Mouse (Mus musculus) cerebellum, adult 9-11 months (tissue): ENCODE data around the gene Ly6g6f.
A peak's percentile ranks its signal among the peaks of the same experiment; 100 is the strongest.

Source experiments
- DNase-seq: peaks from one replicate; pipeline ENCODE4 v3.0.0; 2022

The Ly6g6f gene

DNA sequence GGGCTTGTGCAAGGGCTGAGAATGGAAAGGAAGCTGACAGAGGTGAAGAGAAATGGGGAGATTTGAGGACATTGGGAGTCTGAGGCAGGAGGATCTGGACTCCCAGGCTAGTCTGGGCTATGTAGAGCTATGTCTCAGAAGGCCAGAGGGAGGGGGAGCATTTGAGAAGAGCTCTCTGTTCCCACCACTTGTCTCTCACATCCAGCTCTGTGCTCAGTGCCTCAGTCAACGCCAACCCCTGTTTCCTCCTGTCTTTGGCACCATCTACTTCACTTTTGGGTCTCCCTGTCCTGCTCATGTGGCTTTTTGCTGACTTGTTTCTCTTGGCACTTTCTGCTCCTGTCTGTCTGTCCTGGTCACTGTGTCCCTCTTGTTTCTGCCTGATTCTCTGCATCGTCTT, 8.1 kb downstream of the Ly6g6f start:
- peak; percentile 54 for DNase-seq

GRCm38 (mm10) chr17:35076507-35077176, 8.8 kb downstream of the Ly6g6f start, which contains the start of gene Ly6g6e:
Gene Ly6g6e, plus strand, starts transcription at chr17:35076902.
- no peak for DNase-seq

DNA sequence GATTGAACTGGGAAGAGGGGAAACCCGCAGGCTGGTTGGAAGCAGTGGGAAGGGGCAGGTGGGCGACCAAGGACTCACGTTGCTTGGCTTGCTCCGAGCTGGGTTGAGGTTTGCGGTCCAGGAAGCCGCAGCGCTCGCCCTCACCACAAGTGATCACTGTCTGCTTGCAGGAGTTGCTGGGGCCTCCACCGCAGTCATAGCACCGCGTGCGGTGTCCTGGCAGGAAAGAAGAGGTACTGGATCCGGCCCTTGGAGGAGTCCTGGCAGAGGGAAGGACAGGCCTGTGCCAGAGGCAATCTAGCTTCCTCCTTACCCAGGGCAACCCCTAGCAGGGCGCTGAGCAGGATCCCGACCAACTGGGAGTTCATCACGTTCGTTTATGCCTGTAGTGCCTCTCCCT, 11.3 kb downstream of the Ly6g6f start:
- DNase-seq = peak; percentile 93

DNA sequence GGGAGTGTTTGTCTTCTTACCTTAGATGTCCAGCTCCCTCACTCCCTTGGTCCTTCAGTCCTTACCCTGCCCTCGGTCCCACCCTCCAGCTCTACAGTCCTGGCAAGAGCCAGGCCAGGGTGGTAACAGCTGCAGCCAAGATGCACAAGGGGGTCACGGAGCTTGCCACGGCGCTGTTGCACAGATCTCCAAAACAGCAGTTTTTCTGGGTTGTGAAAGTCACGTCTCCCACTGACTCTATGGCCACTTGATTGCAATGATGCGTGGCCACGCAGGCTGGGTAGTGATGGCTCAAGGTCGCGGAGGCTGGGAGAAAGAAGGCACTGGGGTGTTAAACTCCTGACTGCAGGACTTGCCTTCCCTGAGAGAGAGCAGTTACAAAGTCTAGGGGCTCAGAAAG, 14.0 kb downstream of the Ly6g6f start:
- peak; percentile 66 for DNase-seq

- DNase-seq = peak; percentile 96
These were observed 14.7 kb downstream of the Ly6g6f start for GRCm38 (mm10) chr17:35070556-35071229.

DNA sequence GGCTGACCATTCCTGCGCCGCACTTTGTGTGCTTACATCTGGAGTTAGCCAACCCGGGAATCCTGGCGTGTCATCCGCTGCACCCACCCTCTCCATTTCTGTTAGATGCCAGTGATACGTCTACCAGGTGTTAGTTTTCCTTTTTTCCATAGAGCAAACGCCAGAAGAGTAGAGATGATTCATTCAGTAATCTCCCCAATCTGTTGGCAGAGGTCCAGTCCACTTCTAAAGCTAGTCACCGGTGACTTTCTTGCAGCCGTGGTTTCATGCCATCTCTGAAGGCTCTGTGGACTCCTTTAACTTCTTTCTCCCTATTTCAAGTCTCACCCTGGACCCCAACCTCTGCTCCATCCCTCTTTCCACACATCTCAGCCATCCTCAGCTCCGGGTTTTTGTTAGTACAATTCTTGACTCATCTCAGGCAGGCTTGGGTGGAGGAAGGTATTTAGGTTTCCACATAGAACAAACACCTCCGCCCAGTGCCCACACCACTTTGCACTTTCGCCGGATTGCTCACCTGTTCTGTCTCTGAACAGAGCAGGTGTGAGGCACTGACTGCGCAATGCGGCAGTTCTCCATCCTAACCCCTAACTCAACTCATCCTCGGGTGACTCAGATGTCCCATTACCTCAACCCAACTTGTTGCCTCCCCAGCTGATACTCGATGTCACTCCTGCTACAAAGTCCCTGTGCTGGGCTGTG, 17.0 kb downstream of the Ly6g6f start:
- no peak for DNase-seq

DNA sequence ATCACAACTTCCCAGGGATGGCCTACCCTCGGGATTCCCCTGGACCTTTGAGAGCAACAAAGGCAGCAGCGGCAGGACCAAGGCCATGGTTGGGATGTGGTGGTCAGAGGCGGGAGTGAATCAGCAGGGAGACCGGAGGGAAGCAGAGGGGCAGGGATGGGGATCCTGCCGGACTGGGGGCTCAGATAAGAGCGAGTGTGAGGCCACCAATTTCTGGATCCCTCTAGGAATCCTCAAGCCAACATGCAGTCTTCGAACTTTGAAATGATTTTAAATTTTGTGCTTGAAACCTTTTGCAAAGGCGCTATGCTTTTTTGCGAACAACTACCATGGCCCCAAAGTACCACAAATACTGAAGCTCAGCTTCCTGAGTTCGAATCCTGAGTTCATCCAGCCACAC, 19.3 kb downstream of the Ly6g6f start, which contains the start of gene Mpig6b:
Mpig6b (minus strand) TSS at position 101 of the 400 bp plus-strand sequence.
- no peak for DNase-seq

DNA sequence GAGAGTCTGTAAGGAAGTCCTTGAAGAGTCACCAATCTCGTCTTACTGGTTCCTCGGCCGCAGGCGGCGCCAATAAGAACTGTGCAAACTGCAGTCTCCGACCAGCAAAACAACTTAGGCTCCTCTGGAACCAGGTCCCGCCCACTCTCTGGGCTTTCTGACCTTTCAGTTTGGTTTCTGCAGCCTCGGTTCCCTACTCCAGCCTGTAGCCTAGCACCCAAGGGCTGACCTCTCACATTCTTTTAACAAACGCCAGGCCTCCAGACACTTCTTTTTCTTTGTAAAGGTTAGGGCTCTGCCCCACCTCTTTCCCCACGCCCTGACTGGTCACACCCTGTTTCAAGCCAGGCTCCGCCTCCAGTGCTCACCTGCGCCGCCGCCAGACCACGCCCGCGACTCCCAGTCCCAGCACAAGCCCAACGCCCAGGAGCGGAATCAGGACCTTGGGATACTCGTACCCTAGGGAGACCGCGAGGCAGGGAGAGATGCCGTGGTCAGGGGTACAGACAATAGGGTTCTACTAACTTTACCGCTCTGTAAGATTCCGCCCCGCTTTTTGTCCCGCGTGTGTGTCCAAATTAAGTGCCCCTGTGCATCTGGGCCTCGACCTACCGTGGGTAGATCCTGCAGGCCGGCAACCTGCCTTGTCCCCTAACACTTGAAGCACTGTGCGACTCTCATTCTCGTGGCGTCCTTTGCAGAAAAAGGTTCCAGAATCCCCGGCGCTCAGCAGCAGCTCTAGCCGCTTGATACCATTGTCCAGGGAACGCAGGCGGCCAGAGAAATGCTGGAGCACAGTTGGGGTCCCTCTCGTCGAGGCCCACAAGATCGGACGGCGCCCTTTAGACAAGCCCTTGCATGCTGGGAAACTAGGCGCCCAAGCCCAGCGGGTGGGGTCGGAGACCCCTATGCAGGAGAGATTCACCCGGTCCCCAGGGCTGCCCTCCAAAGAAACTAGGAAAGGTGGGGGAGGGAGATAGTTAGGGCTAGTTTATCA, 20.2 kb downstream of the Ly6g6f start, which contains the start of gene Ly6g6c:
Ly6g6c (plus strand) TSS at position 438 of the 997 bp plus-strand sequence.
- peak; percentile 77 for DNase-seq

- DNase-seq = peak; percentile 85
These were observed 21.0 kb downstream of the Ly6g6f start for GRCm38 (mm10) chr17:35064378-35064877.

DNA sequence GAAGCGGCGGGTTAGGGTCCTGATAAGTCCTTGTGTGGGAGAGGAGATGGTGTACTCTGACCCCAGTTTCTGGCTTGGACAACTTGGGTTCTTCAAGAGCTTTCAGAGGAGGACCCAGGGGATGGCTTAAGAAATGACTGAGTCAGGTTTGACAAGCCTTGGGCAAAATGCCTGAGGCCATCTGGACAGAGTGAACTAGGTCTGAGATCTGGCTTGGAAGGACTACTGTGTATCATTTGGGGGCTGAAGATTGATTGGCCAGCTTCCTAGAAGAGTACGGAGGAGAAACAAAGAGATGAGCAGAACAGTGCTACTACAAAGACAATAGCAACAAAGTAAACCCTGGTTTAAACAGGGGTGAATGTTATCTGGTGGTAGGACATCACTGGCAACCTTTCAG, 21.9 kb downstream of the Ly6g6f start:
- DNase-seq = no peak

- peak; percentile 49 for DNase-seq
These were observed 24.1 kb downstream of the Ly6g6f start for GRCm38 (mm10) chr17:35061299-35061698.

GRCm38 (mm10) chr17:35060737-35061297, 24.6 kb downstream of the Ly6g6f start:
- peak; percentile 59 for DNase-seq

DNA sequence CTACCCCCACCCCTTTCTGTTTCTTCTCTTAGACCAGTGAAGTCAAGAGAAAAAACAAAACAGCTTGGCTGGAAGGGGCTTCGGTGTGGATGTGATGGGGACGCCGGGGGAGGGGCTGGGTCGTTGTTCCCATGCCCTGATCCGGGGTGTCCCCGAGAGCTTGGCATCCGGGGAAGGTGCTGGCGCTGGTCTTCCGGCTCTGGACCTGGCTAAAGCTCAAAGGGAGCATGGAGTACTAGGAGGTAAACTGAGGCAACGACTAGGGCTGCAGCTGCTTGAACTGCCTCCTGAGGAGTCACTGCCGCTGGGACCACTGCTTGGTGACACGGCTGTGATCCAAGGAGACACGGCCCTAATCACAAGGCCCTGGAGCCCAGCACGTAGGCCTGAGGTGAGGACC, 25.3 kb downstream of the Ly6g6f start:
- DNase-seq = peak; percentile 68

GRCm38 (mm10) chr17:35058911-35059892, 26.2 kb downstream of the Ly6g6f start, which contains the start of gene Ddah2:
Gene Ddah2, plus strand, starts transcription at chr17:35059035.
- peak; percentile 87 for DNase-seq

DNA sequence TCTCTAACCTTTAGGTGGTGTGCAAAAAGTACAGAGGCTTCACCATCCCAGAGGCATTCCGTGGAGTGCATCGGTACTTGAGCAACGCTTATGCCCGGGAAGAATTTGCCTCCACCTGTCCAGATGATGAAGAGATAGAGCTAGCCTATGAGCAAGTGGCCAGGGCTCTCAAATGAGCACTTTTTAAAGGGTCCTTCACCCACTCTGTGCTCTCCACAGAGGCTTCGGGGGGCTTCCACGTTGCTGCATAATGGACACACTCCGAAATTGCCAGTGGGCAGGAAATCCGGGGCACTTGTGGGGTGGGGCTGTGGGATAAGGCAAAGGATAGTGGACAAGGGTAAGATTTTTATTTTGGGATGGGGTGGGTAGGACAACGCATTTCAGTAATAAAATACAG, 27.1 kb downstream of the Ly6g6f start:
- peak; percentile 51 for DNase-seq

DNA sequence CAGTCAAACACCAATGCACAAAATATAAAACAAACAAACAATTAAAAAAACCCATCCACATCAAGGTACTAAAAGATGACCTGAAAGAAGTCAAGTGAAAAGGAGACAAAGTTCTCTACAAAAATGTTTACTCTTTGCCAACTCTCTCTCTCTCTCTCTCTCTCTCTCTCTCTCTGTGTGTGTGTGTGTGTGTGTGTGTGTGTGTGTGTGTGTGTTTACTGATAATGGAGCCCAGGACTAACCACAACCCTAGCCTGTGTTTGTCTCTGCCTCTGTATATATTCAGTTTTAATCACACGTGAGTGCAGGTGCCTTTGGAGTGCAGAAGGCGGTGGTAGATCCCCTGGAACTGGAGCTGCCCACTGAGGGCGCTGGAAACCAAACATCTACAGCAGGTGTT, 28.3 kb downstream of the Ly6g6f start:
- DNase-seq = no peak

DNA sequence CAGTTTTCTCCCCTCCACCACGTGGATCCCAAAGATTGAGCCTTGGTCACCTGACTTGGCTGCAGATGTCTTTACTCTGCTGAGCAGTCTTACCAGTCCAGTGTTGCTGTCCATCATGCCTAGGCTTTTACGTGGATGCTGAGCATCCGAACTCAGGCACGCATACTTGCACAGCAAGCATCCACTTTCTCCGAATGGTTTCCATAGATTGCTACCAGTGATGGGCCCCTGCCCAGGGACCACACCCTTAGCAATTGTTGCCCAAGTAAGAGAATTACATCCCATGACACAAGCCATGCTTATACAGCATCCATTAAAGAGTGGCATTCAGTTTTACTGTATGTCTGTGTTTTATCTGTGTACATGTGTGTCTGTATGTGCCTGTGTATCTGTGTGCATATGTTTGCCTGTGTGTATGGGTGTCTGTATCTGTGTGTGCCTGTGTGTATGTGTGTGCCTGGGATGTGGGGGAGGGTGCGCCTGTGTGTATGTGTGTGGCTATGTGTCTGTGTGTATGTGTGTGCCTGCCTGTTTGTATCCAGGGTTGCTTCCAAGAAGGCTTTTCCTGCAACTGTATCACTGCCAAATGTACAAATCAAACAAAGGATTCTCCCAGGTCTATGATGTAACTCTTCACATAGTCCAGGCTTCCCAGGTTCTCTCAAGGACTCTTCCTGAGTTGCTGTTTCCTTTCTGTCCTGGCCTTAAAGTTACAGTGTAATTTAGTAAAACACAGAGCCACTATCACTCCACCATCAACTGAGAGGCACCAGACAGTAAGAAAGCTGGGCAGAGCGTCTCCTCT, 29.5 kb downstream of the Ly6g6f start:
- no peak for DNase-seq

GRCm38 (mm10) chr17:35052271-35052798, 33.1 kb downstream of the Ly6g6f start:
- DNase-seq = peak; percentile 32
